Mouse (Mus musculus) kidney, embryonic 14.5 days (tissue): ENCODE measurements around the gene Fam24a. TPM values are rescaled to one million over a fixed set of nuclear protein-coding genes. Genes with fewer than 3 reads are reported as not detected.

Experiments
- ATAC-seq: fragments of 200-750 bp; cut with Nextera tagmentation; 2 replicates; pipeline ENCODE4 v1.8.0; 2017; ENCODE audit warnings: moderate number of reproducible peaks, mild to moderate bottlenecking, moderate TSS enrichment, moderate library complexity; ENCODE audit not compliant: low FRiP score, low TSS enrichment
- H3K27ac ChIP-seq: fragments of 300-500 bp; sonication (generic); 2 replicates; pipeline ENCODE4 v1.5.1; 2014; ENCODE audit warnings: low read depth, mild to moderate bottlenecking, low read length, moderate library complexity, mixed read lengths
- H3K27me3 ChIP-seq: fragments of 300-500 bp; sonication (generic); 2 replicates; pipeline ENCODE4 v1.6.1; 2014; ENCODE audit warnings: mild to moderate bottlenecking, low read length; ENCODE audit not compliant: control insufficient read depth, insufficient read depth
- H3K36me3 ChIP-seq: fragments of 300-500 bp; sonication (generic); 2 replicates; pipeline ENCODE4 v1.6.1; 2014; ENCODE audit warnings: low read length, mixed read lengths; ENCODE audit not compliant: control insufficient read depth, insufficient read depth
- H3K4me1 ChIP-seq: fragments of 300-500 bp; sonication (generic); 2 replicates; pipeline ENCODE4 v1.6.1; 2014; ENCODE audit warnings: low read length, mixed read lengths; ENCODE audit not compliant: control insufficient read depth, insufficient read depth
- H3K4me2 ChIP-seq: fragments of 300-500 bp; sonication (generic); replicated peaks from 2 replicates; pipeline ENCODE4 v1.6.1; 2014; ENCODE audit warnings: low read depth, mild to moderate bottlenecking, low read length
- H3K4me3 ChIP-seq: fragments of 300-500 bp; sonication (generic); 2 replicates; pipeline ENCODE4 v1.5.1; 2014; ENCODE audit warnings: mild to moderate bottlenecking, low read length
- H3K9ac ChIP-seq: fragments of 300-500 bp; sonication (generic); 2 replicates; pipeline ENCODE4 v1.6.1; 2014; ENCODE audit warnings: low read depth, mild to moderate bottlenecking, low read length, moderate library complexity
- H3K9me3 ChIP-seq: fragments of 300-500 bp; sonication (generic); 2 replicates; pipeline ENCODE4 v1.6.1; 2016; ENCODE audit warnings: low read length; ENCODE audit not compliant: control insufficient read depth
- WGBS: fragments of 180-500 bp; shearing (Covaris S2); extraction: QIAGEN DNeasy Blood & Tissue Kit; methylation state at CpG from one replicate; pipeline ENCODE4 v1.1.7; 2014; 5-methylcytosine and 5-hydroxymethylcytosine counted together
- polyA plus RNA-seq: library from polyadenylated mRNA; unstranded; fragments of >200 nt; fragmentation: Nextera tagmentation; extraction: Ambion mirVana; gene quantifications from 2 replicates; pipeline ENCODE4 v1.2.1, GENCODE M21; 2014

Fam24a gene
- not detected in 2 replicates for polyA plus RNA-seq

GRCm38 (mm10) chr7:131333564-131333963 lies at the start of gene Fam24a:
Fam24a (plus strand) TSS chr7:131333864.
- 26% methylated on average over 1 of the region's 1 CpGs for WGBS
- H3K36me3 ChIP-seq, result peaks cover 2% of the 10 kb centered on the region; the same call in 1 of the 2 replicates
- no peak within 1 kb of the TSS for H3K9ac ChIP-seq
- no peak within 1 kb of the TSS for H3K4me3 ChIP-seq
- no peak for ATAC-seq
- H3K27ac ChIP-seq, result no peak within 1 kb of the TSS
- H3K4me2 ChIP-seq, result no peak within 1 kb of the TSS
- H3K9me3 ChIP-seq, result no peaks in the 10 kb centered on the region
- H3K4me1 ChIP-seq, result no peaks in the 10 kb centered on the region
- H3K27me3 ChIP-seq, result no peaks in the 10 kb centered on the region

GRCm38 (mm10) chr7:131297151-131297550 lies 36.5 kb upstream of the Fam24a start:
- Histone ChIP-seq H3K27ac (no peak overlapping the region), H3K4me3 (no peak overlapping the region), H3K4me2 (no peak overlapping the region), H3K27me3 (no peaks in the 10 kb centered on the region), H3K9me3 (no peaks in the 10 kb centered on the region), H3K9ac (no peak overlapping the region), H3K36me3 (no peaks in the 10 kb centered on the region), H3K4me1 (no peaks in the 10 kb centered on the region)
- 82% methylated on average over 8 of the region's 8 CpGs for WGBS
- no peak for ATAC-seq

GRCm38 (mm10) chr7:131303340-131303739 lies 30.3 kb upstream of the Fam24a start:
- WGBS, result 75% methylated on average over 8 of the region's 8 CpGs
- Histone ChIP-seq H3K4me3 (no peak overlapping the region), H3K27ac (no peak overlapping the region), H3K27me3 (no peaks in the 10 kb centered on the region), H3K36me3 (no peaks in the 10 kb centered on the region), H3K9ac (no peak overlapping the region), H3K9me3 (no peaks in the 10 kb centered on the region), H3K4me1 (no peaks in the 10 kb centered on the region), H3K4me2 (no peak overlapping the region)
- no peak for ATAC-seq

DNA sequence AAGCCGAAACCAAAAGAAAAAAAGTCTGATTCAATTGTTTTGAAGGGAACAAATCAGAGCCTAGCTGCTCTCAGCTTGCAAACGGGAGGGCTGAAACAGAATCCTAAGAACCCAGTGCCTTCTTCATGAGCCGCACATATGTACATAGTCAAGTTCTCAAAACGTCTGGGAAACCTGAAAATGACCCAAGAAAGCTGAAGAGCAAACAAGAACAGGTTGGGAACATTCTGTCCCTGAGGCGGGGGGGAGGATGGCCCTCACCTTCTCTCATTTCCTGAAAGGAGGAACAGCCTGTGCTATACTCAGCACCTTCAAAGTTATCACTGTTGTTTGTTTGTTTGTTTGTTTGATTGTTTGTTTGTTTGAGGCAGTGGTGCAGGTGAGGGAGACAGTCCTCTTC lies 26.9 kb upstream of the Fam24a start:
- 81% methylated on average over 5 of the region's 5 CpGs for WGBS
- no peaks in the 10 kb centered on the region for H3K36me3 ChIP-seq

DNA sequence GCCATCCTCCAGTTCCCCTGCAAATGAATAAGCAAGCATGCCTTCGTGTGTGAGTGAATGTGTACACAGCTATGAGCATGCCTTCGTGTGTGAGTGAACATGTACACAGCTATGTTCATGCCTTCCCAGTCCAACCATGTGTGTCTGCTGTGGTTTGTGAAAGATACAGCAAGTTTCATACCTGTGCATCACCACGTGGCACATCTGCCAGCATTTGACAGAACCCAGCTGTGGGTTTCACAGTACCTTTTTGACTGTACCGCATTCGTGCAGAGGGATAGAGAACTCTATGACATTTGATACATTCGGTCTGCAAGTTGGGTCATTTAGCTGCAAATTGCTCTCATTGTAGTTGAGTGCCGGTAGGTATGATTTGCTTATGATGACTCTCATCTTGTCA lies 19.2 kb upstream of the Fam24a start:
- Histone ChIP-seq H3K4me2 (no peak overlapping the region), H3K9me3 (no peaks in the 10 kb centered on the region), H3K9ac (no peak overlapping the region), H3K27ac (no peak overlapping the region), H3K27me3 (no peaks in the 10 kb centered on the region), H3K36me3 (no peaks in the 10 kb centered on the region), H3K4me1 (no peaks in the 10 kb centered on the region), H3K4me3 (no peak overlapping the region)
- WGBS, result 77% methylated on average over 7 of the region's 7 CpGs
- ATAC-seq, result no peak

More for the DNA sequence above, 26.9 kb upstream of the Fam24a start:
- Histone ChIP-seq H3K27me3 (no peaks in the 10 kb centered on the region), H3K4me3 (no peak overlapping the region), H3K27ac (no peak overlapping the region), H3K4me1 (no peaks in the 10 kb centered on the region), H3K4me2 (no peak overlapping the region), H3K9me3 (no peaks in the 10 kb centered on the region), H3K9ac (no peak overlapping the region)
- no peak for ATAC-seq

DNA sequence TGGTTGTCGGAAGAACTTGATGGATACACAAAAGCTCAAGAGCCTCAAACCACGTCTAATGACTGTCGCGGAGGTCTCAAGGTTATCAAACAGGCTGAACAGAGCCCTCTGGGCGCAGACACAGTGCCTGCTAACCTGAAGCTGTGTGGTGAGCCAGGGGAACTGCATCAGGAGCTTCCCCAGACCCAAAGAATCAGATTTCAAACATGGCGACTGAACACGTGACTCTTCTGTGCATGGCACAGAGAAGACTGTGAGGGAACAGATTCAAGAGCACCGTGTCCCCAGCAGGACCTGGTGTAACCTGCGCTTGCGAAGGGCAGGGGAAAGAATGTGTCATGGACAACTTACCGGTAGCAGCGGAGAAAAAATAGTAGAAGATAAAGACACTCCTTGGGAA lies 16.1 kb upstream of the Fam24a start:
- no peaks in the 10 kb centered on the region for H3K27me3 ChIP-seq
- no peaks in the 10 kb centered on the region for H3K4me1 ChIP-seq
- no peaks in the 10 kb centered on the region for H3K9me3 ChIP-seq
- H3K27ac ChIP-seq, result no peak overlapping the region
- H3K36me3 ChIP-seq, result no peaks in the 10 kb centered on the region
- H3K9ac ChIP-seq, result no peak overlapping the region
- H3K4me3 ChIP-seq, result no peak overlapping the region
- 74% methylated on average over 12 of the region's 12 CpGs for WGBS
- no peak for ATAC-seq
- no peak overlapping the region for H3K4me2 ChIP-seq

DNA sequence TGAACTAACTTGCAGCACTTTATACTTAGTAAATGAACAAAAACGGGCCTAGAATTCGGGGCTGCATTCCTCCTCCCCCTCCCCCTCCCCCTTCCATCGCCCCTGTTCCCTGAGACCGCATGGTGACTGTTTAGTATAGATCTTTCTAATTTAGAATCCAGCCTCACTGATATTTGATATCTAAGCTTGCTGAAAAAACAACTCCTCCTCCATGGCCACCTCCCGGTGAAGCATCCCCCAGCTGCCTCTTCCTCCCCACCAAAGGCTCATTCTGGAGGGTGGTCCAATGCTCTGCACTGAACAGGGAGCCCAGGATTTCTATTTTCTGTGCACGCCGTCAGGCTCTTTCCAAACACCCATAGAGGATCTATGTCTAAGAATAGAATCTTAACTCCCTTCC lies 15.3 kb upstream of the Fam24a start:
- WGBS, result 46% methylated on average over 7 of the region's 7 CpGs
- H3K9me3 ChIP-seq, result no peaks in the 10 kb centered on the region
- H3K4me2 ChIP-seq, result no peak overlapping the region
- H3K36me3 ChIP-seq, result no peaks in the 10 kb centered on the region
- no peak overlapping the region for H3K4me3 ChIP-seq
- H3K9ac ChIP-seq, result no peak overlapping the region
- peak; percentile 57 for ATAC-seq
- no peaks in the 10 kb centered on the region for H3K27me3 ChIP-seq
- no peak overlapping the region for H3K27ac ChIP-seq
- no peaks in the 10 kb centered on the region for H3K4me1 ChIP-seq

DNA sequence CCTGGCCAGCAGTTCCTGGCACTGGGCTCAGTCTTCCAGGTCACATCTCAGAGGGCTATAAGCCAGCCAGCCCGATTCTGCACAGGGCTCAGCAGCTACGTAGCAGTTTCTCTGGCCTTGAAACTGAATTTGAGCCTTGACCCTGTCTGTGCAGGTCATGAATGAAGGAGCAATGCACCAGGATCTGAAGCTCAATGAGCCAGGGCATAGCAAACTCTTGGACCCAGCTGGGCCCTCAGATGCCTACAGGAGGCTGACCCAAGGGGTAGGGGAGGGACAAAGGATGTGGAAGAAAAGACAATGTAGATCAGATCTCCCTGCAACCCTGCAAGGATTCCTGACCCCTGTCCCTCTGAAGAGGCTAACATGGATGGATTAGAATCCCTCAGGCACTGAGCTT lies 11.5 kb upstream of the Fam24a start, which contains the start of gene Cuzd1:
TSS of gene Cuzd1 (minus strand) at position 101 of the 400 bp plus-strand sequence.
- Histone ChIP-seq H3K9ac (no peak within 1 kb of the TSS), H3K4me3 (no peak within 1 kb of the TSS), H3K36me3 (no peaks in the 10 kb centered on the region), H3K27ac (no peak within 1 kb of the TSS), H3K9me3 (no peaks in the 10 kb centered on the region), H3K27me3 (no peaks in the 10 kb centered on the region), H3K4me1 (no peaks in the 10 kb centered on the region), H3K4me2 (no peak within 1 kb of the TSS)
- 59% methylated on average over 2 of the region's 2 CpGs for WGBS
- ATAC-seq, result no peak

- Histone ChIP-seq H3K4me1 (no peaks in the 10 kb centered on the region), H3K9me3 (no peaks in the 10 kb centered on the region), H3K27me3 (no peaks in the 10 kb centered on the region), H3K4me2 (no peak overlapping the region), H3K27ac (no peak overlapping the region), H3K4me3 (no peak overlapping the region), H3K9ac (no peak overlapping the region), H3K36me3 (no peaks in the 10 kb centered on the region)
- ATAC-seq, result no peak
- 69% methylated on average over 5 of the region's 5 CpGs for WGBS
These were observed 6.6 kb upstream of the Fam24a start for GRCm38 (mm10) chr7:131327054-131327453.
